Mouse (Mus musculus): ENCODE measurements around the gene AI597479.
A peak's percentile ranks its signal among the peaks of the same experiment; 100 is the strongest.

The AI597479 gene

DNA sequence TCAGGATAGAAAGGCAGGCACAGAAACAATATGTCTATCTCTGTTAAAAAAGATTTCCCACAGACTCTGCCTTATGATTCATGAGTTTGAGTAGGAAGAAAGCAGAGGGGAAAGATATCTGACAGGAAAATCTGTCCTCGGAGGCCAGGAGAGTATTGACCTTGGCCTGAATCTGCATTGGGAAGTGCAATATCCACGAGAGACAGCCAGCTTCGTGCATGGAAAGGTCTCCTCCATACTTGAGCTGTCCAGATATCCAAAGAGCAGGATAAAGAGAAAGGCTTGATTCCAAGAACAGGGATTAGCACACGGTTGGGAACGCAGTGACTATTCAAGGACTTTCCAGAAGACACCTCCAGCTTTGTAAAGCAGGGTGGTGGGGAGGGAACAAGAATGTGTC is 55.0 kb downstream of the AI597479 start:
- ATAC-seq (ENCODE audit: insufficient number of reproducible peaks, low FRiP score, low TSS enrichment): no peak

DNA sequence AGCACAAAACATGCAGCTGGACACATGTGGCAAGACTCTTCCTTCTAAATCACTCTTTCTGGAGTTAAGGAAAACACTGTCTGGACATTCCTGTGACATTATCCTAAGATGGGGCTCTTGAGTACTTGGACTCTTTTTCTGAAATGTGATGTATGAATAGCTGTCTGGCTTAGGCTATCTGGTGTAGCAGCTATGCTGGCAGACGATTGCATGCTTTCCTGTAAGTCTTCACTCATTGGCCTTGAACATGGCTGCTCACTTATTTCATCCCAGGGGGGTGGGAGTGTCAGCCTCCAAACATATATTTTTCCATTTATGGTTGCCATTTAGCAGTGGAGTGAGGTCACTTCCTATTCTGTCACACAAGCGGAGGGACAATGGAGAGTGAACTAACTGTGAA is 56.0 kb downstream of the AI597479 start:
- ATAC-seq (ENCODE audit: insufficient number of reproducible peaks, low FRiP score, low TSS enrichment): no peak

DNA sequence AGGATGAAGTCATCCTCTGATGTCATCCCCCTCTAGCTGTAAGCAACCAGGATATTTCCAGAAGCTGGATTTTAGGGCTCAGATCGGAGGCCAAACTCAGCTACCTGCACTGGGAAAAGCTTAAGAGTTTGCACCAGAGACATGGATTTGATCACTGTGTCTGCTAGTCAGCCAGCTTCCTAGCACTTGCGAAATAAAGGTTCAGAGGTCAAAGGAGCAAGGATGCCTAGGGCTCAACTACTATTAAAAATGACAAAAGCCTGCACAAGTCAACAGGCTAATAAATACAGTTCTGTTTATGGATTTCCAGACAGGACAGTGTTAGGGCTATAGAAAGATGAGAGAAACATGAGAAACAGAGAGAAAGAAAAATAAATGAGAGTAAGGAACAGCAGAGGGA is 59.4 kb downstream of the AI597479 start:
- ATAC-seq (ENCODE audit: insufficient number of reproducible peaks, low FRiP score, low TSS enrichment): no peak

DNA sequence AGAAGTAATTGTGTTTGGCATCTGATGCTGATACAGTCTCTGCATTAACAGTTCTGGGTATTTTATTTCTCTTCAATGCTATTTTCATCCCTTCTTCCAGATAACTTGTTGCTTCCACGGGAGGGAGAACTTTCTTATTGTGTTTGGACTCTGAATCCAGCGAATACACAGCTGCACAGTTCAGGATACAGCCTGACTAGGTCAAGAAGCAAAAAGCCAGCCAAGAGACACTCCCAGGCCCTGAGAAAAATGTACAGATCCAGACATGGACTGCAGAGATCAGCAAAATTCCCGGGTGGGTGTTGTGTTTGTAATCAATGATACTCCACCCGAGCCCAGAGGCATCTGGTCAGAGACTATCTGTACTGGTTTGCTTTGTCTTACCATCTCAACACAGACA is 60.9 kb downstream of the AI597479 start:
- no peak for ATAC-seq (ENCODE audit: insufficient number of reproducible peaks, low FRiP score, low TSS enrichment)

DNA sequence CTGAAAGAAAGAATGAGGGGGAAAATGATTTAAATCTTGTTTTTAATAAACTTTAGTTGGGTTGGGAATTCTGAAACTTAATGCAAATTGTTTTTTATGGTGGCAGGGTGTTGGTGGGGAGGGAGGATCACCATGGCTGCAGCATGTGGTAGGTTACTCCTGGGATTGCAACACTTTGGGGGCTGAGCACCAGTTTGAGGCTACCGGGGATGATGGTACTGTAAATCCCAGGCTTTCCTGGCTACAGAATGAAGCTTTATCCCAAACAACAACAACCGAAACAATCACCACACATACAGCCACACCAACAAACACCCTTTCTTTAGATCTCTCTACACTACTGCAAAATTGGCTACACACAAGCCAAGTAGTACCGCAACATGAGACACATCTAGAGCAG is 63.9 kb downstream of the AI597479 start:
- ATAC-seq (ENCODE audit: insufficient number of reproducible peaks, low FRiP score, low TSS enrichment): no peak

DNA sequence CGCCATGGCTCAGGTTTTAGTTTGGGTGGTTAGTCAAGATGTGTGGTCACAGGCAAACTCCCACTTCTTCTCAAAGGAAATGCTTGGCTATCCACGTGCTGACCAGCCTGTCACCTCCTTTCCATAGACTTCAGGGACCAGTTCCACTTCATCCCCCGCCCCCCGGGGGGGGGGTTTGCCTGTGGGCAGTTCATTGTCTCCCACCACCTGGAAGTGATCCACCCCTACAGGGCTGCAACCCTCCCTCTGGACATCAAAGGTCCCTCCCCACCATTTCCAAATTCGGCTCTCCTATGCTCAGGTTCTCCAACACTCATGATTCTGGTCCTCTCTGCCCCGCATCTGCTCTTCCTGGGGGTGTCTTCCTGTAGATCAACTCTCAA is 64.6 kb downstream of the AI597479 start:
- no peak for ATAC-seq (ENCODE audit: insufficient number of reproducible peaks, low FRiP score, low TSS enrichment)

DNA sequence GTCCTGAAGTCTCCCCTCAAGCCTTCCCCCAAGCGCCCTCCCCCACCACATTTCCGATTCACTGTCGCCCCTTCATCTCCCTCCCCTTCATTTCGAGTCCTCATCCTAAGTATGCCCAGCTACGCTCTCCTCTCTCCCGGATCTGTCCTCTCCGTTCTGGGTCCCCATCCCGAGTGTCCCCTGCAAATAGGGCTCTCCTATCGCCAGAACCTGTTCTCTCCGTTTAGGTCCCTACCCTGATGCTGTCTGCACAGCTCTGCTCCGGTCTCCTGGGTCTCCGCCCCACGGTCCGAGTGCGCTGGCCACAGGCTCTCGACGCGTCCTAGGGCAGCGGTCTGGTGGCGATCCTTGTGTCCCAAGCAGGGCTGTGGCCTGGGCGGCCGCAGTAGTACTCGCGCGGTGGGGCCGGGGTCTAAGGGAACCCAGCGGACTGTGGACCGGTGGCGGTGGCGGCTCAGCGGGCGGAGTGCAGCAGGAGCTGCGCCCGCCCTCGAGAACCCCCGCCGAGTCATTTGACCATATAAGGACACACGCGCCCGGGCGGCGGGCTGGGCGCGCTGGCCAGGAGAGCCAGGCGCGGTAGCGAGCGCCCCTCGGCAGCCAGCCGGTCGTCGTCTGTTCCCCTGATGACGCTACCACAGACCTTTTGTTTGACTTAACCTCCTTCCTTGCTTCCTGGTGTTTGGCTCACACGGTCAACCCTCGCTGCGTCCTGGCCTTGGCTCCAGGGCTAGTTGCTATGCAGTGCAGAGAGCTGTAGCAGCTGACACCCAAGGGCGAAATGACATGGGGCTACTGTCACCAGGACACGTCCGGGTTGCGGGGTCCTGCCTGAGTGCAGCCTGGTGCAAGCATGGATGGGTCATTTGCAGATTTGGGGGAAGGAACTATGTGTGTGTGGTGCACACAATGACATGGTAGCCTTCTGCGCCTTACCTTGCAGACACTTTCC is 65.2 kb downstream of the AI597479 start:
- peak; percentile 45; the same call in 1 of the 2 replicates for ATAC-seq (ENCODE audit: insufficient number of reproducible peaks, low FRiP score, low TSS enrichment)

DNA sequence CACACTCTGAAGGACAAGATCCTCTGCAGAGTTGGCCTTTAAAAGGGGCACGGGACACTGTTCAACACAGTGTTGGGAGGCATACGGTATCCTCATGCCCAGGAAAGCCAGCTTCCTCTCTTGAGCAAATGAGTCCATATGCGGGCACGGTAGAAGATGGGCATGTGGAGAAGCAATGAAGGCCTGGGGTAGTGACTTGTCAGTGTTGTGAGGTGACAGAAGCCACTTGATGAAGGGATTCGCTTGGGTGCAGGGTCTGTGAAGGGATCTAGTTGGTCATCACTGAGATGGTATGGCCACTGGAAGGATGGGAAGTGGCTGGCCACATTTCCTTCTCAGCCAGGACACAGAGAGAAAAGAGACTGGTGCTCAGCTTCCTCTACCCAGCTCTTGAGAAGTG is 66.1 kb downstream of the AI597479 start:
- ATAC-seq (ENCODE audit: insufficient number of reproducible peaks, low FRiP score, low TSS enrichment): no peak
